Mouse (Mus musculus) hindbrain, embryonic 14.5 days (tissue): ENCODE measurements around the gene Bcas1. TPM values are rescaled to one million over a fixed set of nuclear protein-coding genes. Genes with fewer than 3 reads are reported as not detected.
A peak's percentile ranks its signal among the peaks of the same experiment; 100 is the strongest.

Experiments
- ATAC-seq: fragments of 200-750 bp; cut with Nextera tagmentation; 2 replicates; pipeline ENCODE4 v1.8.0; 2017; ENCODE audit warnings: moderate number of reproducible peaks, mild to moderate bottlenecking, moderate TSS enrichment, moderate library complexity; ENCODE audit not compliant: low FRiP score
- DNase-seq: peaks from one replicate; pipeline ENCODE4 v3.0.0-alpha.2; 2015; ENCODE audit warnings: low spot score
- H3K27ac ChIP-seq: fragments of 300-500 bp; sonication (generic); 2 replicates; pipeline ENCODE4 v1.5.1; 2014; ENCODE audit warnings: mild to moderate bottlenecking, moderate library complexity
- H3K27me3 ChIP-seq: fragments of 300-500 bp; sonication (generic); 2 replicates; pipeline ENCODE4 v1.6.1; 2014; ENCODE audit warnings: mild to moderate bottlenecking, low read length, mixed read lengths; ENCODE audit not compliant: control insufficient read depth, insufficient read depth
- H3K36me3 ChIP-seq: fragments of 300-500 bp; sonication (generic); replicated peaks from 2 replicates; pipeline ENCODE4 v1.6.1; 2014; ENCODE audit not compliant: control insufficient read depth, insufficient read depth
- H3K4me1 ChIP-seq: fragments of 300-500 bp; sonication (generic); replicated peaks from 2 replicates; pipeline ENCODE4 v1.6.1; 2014; ENCODE audit warnings: antibody characterized with exemption, low read length, mixed read lengths; ENCODE audit not compliant: control insufficient read depth, insufficient read depth
- H3K4me2 ChIP-seq: fragments of 300-500 bp; sonication (generic); replicated peaks from 2 replicates; pipeline ENCODE4 v1.6.1; 2014; ENCODE audit warnings: mild to moderate bottlenecking, moderate library complexity
- H3K4me3 ChIP-seq: fragments of 300-500 bp; sonication (generic); replicated peaks from 2 replicates; pipeline ENCODE4 v1.5.1; 2014; ENCODE audit warnings: mild to moderate bottlenecking, low read length
- H3K9ac ChIP-seq: fragments of 300-500 bp; sonication (generic); 2 replicates; pipeline ENCODE4 v1.6.1; 2014
- H3K9me3 ChIP-seq: fragments of 300-500 bp; sonication (generic); 2 replicates; pipeline ENCODE4 v1.6.1; 2016; ENCODE audit warnings: low read length; ENCODE audit not compliant: control insufficient read depth
- WGBS: fragments of 180-500 bp; shearing (Covaris S2); extraction: QIAGEN DNeasy Blood & Tissue Kit; methylation state at CpG from one replicate; pipeline ENCODE4 v1.1.7; 2014; 5-methylcytosine and 5-hydroxymethylcytosine counted together
- polyA plus RNA-seq: library from polyadenylated mRNA; unstranded; fragments of >200 nt; fragmentation: Nextera tagmentation; extraction: Ambion mirVana; gene quantifications from 2 replicates; pipeline ENCODE4 v1.2.1, GENCODE M21; 2014

The Bcas1 gene
- polyA plus RNA-seq, 1 experiment from 2014 or later = 15.4 TPM

DNA sequence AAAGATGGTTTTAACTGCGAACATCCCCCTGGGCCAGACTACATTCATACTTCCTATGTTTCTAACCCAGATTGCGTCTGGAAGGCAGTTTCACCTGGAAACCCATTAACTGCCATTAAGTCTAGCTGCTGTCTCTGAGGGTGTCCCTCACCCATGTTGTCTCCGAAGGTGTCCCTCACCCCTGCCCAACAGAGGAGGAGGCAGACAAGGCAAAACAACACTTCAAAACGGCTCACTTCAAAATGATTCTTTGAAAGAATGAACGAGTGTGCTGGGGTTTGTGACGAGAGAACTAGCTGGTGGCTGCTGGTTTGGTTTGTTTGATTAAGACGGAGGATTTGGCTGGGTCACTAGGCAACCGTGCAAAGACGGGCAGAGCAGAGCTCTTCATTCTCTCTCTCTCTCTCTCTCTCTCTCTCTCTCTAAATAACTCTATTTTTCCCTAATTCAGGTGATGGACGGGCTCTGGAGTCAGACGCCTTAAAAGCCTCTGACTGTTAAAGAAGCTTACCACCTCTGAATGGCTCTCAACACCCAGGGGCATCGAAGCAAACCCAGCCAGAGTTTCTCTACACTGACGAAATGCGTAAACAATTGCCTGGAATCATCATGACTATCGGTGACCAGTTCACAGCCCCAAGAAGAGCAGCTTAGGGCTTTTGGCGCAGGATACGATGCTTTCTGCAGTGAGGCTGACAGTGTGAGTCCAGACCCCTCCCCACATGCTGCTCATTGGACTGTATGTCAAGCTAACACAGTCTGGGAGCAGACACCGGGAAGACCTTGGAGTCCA is 22.7 kb downstream of the Bcas1 start:
- H3K27me3 ChIP-seq = no peaks in the 10 kb centered on the region
- WGBS = 14% methylated on average over 18 of the region's 18 CpGs
- H3K9ac ChIP-seq = peak overlapping the region; percentile 18
- H3K36me3 ChIP-seq = no peaks in the 10 kb centered on the region
- no peak for ATAC-seq
- peaks cover 31% of the 10 kb centered on the region for H3K4me1 ChIP-seq
- peak; percentile 51 for DNase-seq
- no peaks in the 10 kb centered on the region for H3K9me3 ChIP-seq
- H3K4me2 ChIP-seq = peak overlapping the region; percentile 36
- peak overlapping the region; percentile 50 for H3K27ac ChIP-seq
- peak overlapping the region; percentile 6; the same call in 1 of the 2 replicates for H3K4me3 ChIP-seq

DNA sequence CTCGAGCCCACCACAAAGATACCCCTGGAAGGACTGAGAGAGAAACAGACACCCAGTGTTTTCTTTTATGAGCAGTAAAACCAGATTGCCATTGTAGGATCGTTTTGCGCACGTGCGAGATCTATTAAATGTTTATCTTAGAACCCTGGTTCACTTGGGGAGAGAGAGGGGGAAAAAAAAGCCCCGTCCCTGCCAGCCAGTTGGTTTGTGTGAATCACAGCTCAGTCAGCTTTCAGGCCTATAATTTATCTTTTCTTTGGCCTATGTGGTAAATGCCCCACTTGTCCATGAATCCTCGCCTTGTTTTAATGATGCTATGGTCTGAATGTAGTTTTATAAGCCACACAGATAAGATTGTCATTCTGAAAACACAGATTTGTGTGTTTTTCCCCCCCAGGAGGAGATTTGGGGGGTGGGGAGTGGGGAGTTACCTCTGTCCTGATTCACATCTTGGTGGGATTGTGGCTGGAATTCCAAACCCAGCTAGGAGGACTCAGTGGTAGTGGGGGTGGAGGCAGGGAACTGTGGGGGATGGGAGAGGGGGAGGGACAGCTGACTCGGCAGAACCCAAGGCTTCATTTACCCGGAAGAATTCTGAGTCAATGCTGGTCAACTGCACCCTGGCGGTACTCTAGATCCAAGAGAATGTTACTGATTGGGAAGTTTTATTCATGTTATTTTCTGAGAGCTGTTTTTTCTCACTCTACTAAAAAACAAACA is 23.8 kb downstream of the Bcas1 start:
- no peaks in the 10 kb centered on the region for H3K9me3 ChIP-seq
- peak overlapping the region; percentile 36 for H3K4me2 ChIP-seq
- no peak for DNase-seq
- H3K36me3 ChIP-seq = no peaks in the 10 kb centered on the region
- H3K4me3 ChIP-seq = no peak overlapping the region
- H3K4me1 ChIP-seq = peaks cover 31% of the 10 kb centered on the region
- ATAC-seq = no peak
- H3K27ac ChIP-seq = no peak overlapping the region
- WGBS = 45% methylated on average over 10 of the region's 10 CpGs
- H3K9ac ChIP-seq = no peak overlapping the region
- no peaks in the 10 kb centered on the region for H3K27me3 ChIP-seq

DNA sequence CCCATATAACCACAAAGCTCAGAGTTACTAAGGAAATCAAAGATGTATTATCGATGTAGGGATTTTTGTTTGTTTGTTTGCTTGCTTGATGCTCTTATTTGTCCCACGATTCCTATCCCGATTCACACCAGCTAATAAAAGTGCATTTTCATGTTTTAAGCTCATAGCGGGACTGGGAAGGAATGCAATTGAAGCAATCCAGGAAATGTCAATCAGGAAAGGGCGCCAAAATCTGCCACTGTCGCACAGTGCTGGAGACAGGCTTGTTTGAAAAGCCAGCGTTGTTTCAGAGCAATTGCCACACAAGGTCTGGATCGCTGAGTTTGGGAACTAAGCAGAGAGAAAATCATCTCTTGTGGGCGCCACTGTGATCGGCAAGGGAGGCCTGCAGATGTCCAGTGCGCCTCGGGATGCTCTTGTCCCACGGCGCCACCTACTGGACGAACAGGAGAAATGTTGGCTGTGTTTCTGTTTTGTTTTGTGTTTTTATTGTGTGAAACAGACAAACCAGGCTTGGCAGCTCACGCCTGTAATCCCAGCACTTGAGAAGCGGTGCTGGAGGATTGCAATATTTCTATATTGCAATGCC is 26.3 kb downstream of the Bcas1 start:
- H3K4me2 ChIP-seq = peak overlapping the region; percentile 51
- ATAC-seq = peak; percentile 63; the same call in 1 of the 2 replicates
- H3K27ac ChIP-seq = peak overlapping the region; percentile 32; the same call in 1 of the 2 replicates
- peak; percentile 81 for DNase-seq
- H3K9ac ChIP-seq = peak overlapping the region; percentile 37
- 2% methylated on average over 17 of the region's 17 CpGs for WGBS
- no peaks in the 10 kb centered on the region for H3K36me3 ChIP-seq
- peaks cover 26% of the 10 kb centered on the region for H3K4me1 ChIP-seq
- no peaks in the 10 kb centered on the region for H3K9me3 ChIP-seq
- no peaks in the 10 kb centered on the region for H3K27me3 ChIP-seq
- peak overlapping the region; percentile 17; the same call in 1 of the 2 replicates for H3K4me3 ChIP-seq

DNA sequence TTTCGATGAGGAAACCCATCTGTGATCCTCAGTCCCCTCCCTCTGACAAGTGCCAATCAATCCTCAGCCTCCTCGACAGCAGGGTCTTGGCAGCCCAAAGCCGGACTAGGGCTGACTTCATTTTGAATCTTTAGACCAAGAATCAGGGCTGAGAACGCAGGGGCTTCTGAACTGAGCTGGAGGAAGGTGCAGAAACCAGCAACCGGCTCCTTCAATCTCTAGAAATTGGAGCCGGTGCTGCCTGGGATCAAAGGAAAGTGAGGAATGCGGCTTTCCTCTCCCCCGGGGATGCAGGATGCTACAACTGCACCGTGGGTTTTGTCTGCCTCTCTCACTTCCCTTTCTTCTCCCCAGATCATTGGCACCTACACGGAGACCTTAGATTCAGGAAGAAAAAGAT is 27.0 kb downstream of the Bcas1 start:
- H3K4me3 ChIP-seq = 0 out of 2 replicates have a peak overlapping the region, but pooled peaks have one; percentile 17
- peak overlapping the region; percentile 37 for H3K9ac ChIP-seq
- no peaks in the 10 kb centered on the region for H3K36me3 ChIP-seq
- H3K4me2 ChIP-seq = peak overlapping the region; percentile 51
- H3K4me1 ChIP-seq = peaks cover 24% of the 10 kb centered on the region
- DNase-seq = no peak
- no peaks in the 10 kb centered on the region for H3K9me3 ChIP-seq
- no peak overlapping the region for H3K27ac ChIP-seq
- ATAC-seq = no peak
- 5% methylated on average over 10 of the region's 10 CpGs for WGBS
- no peaks in the 10 kb centered on the region for H3K27me3 ChIP-seq

DNA sequence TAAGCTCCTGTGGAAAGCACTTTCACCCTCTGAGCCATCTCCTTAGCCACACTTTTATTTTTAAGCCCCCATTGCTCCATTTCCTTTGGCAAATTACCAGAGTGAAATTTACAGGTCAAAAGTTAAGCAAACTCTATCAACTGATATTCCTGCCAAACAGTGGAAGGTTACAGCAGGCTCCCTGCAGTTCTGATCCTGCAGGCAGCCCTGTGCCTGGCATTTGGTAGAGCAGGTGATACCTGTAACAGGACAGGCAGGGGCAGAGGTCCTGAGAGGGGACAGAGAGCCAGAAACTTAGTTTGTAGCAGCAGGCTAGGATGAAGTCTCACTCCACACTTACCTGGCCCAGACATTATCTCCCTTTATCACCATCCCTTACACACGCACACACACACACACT is 35.7 kb downstream of the Bcas1 start:
- Histone ChIP-seq H3K27me3 (no peaks in the 10 kb centered on the region), H3K4me3 (no peak overlapping the region), H3K36me3 (no peaks in the 10 kb centered on the region), H3K9me3 (no peaks in the 10 kb centered on the region), H3K27ac (no peak overlapping the region), H3K9ac (no peak overlapping the region), H3K4me2 (no peak overlapping the region), H3K4me1 (no peaks in the 10 kb centered on the region)
- ATAC-seq = no peak
- no peak for DNase-seq
- 88% methylated on average over 1 of the region's 1 CpGs for WGBS

DNA sequence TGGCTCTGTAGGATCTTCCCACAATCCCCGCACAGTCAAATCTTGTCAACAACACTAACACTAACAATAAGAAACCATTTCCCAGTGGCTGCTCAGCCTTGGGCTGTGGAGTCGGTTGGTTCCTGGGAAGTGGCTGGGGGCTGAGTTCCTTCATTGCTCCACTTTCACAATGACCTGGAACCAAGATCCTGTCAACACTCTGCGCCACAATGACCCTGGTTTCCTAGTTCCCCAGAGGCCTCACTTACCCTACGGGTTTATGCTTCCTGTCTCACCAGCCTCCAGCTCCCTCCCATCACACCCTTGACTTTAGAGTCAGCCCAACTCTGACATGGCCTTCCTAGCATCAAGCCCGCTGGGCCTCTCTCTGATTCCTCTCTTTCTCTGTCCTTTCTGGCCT is 39.3 kb downstream of the Bcas1 start:
- H3K27me3 ChIP-seq = no peaks in the 10 kb centered on the region
- ATAC-seq (no peak), DNase-seq (no peak)
- H3K36me3 ChIP-seq = no peaks in the 10 kb centered on the region
- no peak overlapping the region for H3K27ac ChIP-seq
- no peaks in the 10 kb centered on the region for H3K9me3 ChIP-seq
- no peak overlapping the region for H3K9ac ChIP-seq
- H3K4me3 ChIP-seq = no peak overlapping the region
- no peak overlapping the region for H3K4me2 ChIP-seq
- H3K4me1 ChIP-seq = no peaks in the 10 kb centered on the region
- 77% methylated on average over 5 of the region's 5 CpGs for WGBS

- Histone ChIP-seq H3K27ac (no peak overlapping the region), H3K36me3 (no peaks in the 10 kb centered on the region), H3K4me1 (no peaks in the 10 kb centered on the region), H3K27me3 (no peaks in the 10 kb centered on the region), H3K4me2 (no peak overlapping the region), H3K4me3 (no peak overlapping the region), H3K9me3 (no peaks in the 10 kb centered on the region), H3K9ac (no peak overlapping the region)
- ATAC-seq = no peak
- no peak for DNase-seq
- WGBS = 100% methylated on average over 1 of the region's 1 CpGs
Measured at GRCm38 (mm10) chr2:170385556-170385955, 42.1 kb downstream of the Bcas1 start.

DNA sequence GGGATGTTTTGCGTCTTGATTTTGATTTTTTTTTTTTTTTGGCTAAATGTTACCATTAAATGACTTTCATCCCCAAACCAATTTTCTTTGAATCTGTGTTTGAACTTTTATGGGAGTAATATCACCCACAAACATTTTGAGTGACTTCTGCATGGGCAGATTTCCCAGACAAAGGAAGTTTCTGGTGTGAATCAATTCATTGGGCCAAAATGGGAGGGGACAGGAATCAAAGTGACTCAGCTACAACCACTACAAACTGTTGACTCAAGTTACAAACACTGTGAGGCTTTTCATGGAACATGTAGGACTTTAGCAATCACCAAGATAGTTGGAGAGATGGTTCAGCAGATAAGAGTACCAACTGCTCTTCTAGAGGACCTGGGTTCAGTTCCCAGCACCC is 42.9 kb downstream of the Bcas1 start:
- H3K4me1 ChIP-seq = no peaks in the 10 kb centered on the region
- ATAC-seq = no peak
- H3K27me3 ChIP-seq = no peaks in the 10 kb centered on the region
- no peaks in the 10 kb centered on the region for H3K9me3 ChIP-seq
- H3K27ac ChIP-seq = no peak overlapping the region
- WGBS = 95% methylated on average over 1 of the region's 1 CpGs
- no peak overlapping the region for H3K4me2 ChIP-seq
- no peak overlapping the region for H3K9ac ChIP-seq
- no peaks in the 10 kb centered on the region for H3K36me3 ChIP-seq
- DNase-seq = no peak
- H3K4me3 ChIP-seq = no peak overlapping the region

GRCm38 (mm10) chr2:170373391-170373790 is 54.3 kb downstream of the Bcas1 start:
- no peaks in the 10 kb centered on the region for H3K36me3 ChIP-seq
- no peak for DNase-seq
- H3K27me3 ChIP-seq = no peaks in the 10 kb centered on the region
- H3K4me2 ChIP-seq = no peak overlapping the region
- no peak overlapping the region for H3K9ac ChIP-seq
- WGBS = 93% methylated on average over 10 of the region's 10 CpGs
- no peaks in the 10 kb centered on the region for H3K4me1 ChIP-seq
- no peak for ATAC-seq
- no peak overlapping the region for H3K4me3 ChIP-seq
- no peaks in the 10 kb centered on the region for H3K9me3 ChIP-seq
- no peak overlapping the region for H3K27ac ChIP-seq
